22 mouse cellular contexts compared by ENCODE assay signal in genomic region chr6:120488647-120489046, GRCm38 (mm10). TPM values are rescaled to one million over a fixed set of nuclear protein-coding genes. Genes with fewer than 3 reads are reported as not detected.
DNase-seq lines count a peak whose midpoint lies in the region; ATAC-seq lines count a peak whose summit lies in the region.
"Had no signal": no experiment of that assay in that cellular context is flagged by ENCODE, and none has a peak within 500 bp of the region (broad histone marks: within the 10 kb centered on the region; RNA-seq: fewer than 3 reads in every experiment).

No protein-coding gene starts in this region.

- no peak for DNase-seq in frontal cortex, postnatal 14 days (ENCODE audit: low spot score in 2 of 2)
- DNase-seq in CD4-positive, CD25-positive, alpha-beta regulatory T cell, adult 2 months (ENCODE audit: low read depth, low spot score), result peak; percentile 65
- peak; percentile 68 for DNase-seq in telencephalon, adult 2 months (ENCODE audit: low read depth, low spot score)
- no peak for DNase-seq in c-Kit-positive CD71-positive TER-119-positive erythroid progenitor cells, embryonic 14.5 days (ENCODE audit: low spot score)
- DNase-seq in urinary bladder, postnatal 4 days (ENCODE audit: low spot score in 2 of 2), result no peak
- DNase-seq: adrenal gland, adult 2 months; adrenal gland, postnatal 36 days; cerebellum, adult 8-10 months; cerebellum, postnatal 25 days; forebrain, postnatal 0 days; gastrocnemius, postnatal 25 days; heart, adult 2 months; heart, postnatal 10 days; kidney, adult 2 months; lung, embryonic 14.5 days; right cerebral cortex, postnatal 4 days; thymus, postnatal 4 days had no signal

- peak; percentile 3; the same call in 1 of the 2 replicates for ATAC-seq in frontal cortex, adult (ENCODE audit: low TSS enrichment)
- ATAC-seq in hematopoietic stem cell, adult 5-6 weeks (replicated peaks in 1 of 2; ENCODE audit: insufficient read depth in 1 of 2, low FRiP score in 2 of 2, low TSS enrichment in 1 of 2, low read depth in 1 of 2, poor library complexity in 2 of 2, severe bottlenecking in 2 of 2), result peak; percentile 14 to 39; a peak in 3 of 4 replicates
- ATAC-seq: forebrain, postnatal 0 days; intestine, embryonic 15.5 days; midbrain, embryonic 15.5 days had no signal

RNA-seq across cellular contexts. Expression of gene Tmem121b, which starts 5.0 kb away (rescaled TPM):
- 1.1 and 2.8 TPM in 2 replicates for total RNA-seq in hematopoietic stem cell, adult 5-6 weeks (2017)
- total RNA-seq: gastrocnemius, postnatal 25 days; heart, adult 2 months; liver, adult 2 months had no signal

RNA-seq across cellular contexts. Expression of gene Il17ra, which starts 25.6 kb away (rescaled TPM):
- 44.6 and 77.6 TPM in 2 replicates for total RNA-seq in hematopoietic stem cell, adult 5-6 weeks (2017)

RNA-seq across cellular contexts. Expression of gene Hdhd5, which starts 42.5 kb away (rescaled TPM):
- 11.9 and 17.4 TPM in 2 replicates for total RNA-seq in hematopoietic stem cell, adult 5-6 weeks (2017)

Comparison
In these comparisons a context has a peak if more than half of its experiments do, and no peak if none do; other contexts are left out.
1. DNase-seq: peak in CD4-positive, CD25-positive, alpha-beta regulatory T cell, adult 2 months (single experiment) and telencephalon, adult 2 months (single experiment); none in frontal cortex, postnatal 14 days (0 of 2), c-Kit-positive CD71-positive TER-119-positive erythroid progenitor cells, embryonic 14.5 days (single experiment) and urinary bladder, postnatal 4 days (0 of 2).